Mouse (Mus musculus): Measurements from ENCODE around the gene Tnfrsf12a. TPM values are rescaled to one million over a fixed set of nuclear protein-coding genes. Genes with fewer than 3 reads are reported as not detected.
A peak's percentile ranks its signal among the peaks of the same experiment; 100 is the strongest.

Tnfrsf12a gene
- polyA plus RNA-seq, 1 experiment, result 4.2 TPM

DNA sequence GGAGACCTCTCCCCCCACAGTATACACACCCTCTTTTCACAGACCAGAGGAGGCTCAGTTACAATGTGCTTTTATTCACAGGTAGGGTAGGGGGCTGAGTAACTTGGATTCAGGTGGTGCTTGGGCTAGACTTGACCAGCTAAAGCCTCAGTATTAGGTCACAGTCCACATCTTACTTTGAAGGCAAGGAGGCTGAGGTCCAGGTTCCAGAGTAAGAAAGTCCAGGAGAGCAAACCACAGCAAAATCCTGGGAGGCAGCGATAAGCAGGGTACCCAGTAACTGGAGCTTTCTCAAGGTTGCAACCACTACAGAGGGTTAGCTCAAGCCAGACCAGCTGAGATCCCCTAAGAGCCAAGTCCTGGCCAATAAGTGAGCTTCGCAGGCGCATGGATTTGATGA is 5.3 kb upstream of the Tnfrsf12a start:
- no peak overlapping the region for H3K4me3 ChIP-seq (ENCODE audit: insufficient read depth, low read length)
- TF ChIP-seq POLR2A (IDR thresholded peaks at IDR 0.05; ENCODE audit: extremely low read depth, insufficient read depth, low read length) (no peak), CTCF (IDR thresholded peaks at IDR 0.05; ENCODE audit: extremely low read depth, insufficient read depth, low read length) (no peak)
- no peak overlapping the region for H3K27ac ChIP-seq (ENCODE audit: insufficient read depth, low read length)
- H3K4me1 ChIP-seq (ENCODE audit: control insufficient read depth, insufficient read depth, low read length), result no peaks in the 10 kb centered on the region

DNA sequence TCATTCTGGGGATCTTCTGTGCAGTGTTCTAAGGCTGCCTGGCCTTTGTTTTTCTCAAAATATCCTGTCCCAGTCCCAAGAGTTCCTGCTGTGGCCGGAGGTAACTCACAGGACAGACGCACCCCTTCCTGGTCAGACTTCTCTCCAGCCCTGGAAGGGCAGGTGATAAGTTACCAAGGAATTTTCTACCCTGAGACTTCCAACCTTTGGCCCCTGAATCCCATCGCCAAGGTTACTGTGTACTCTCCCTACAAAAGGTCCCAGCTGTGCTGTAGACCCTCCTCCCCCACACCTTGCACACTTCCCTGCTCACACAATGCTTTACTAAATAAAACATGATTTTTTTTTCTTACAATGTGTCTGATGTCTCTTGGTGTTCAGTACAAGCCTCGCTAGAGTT is 4.8 kb upstream of the Tnfrsf12a start:
- Histone ChIP-seq H3K4me3 (ENCODE audit: insufficient read depth, low read length) (no peak overlapping the region), H3K27ac (ENCODE audit: insufficient read depth, low read length) (no peak overlapping the region), H3K4me1 (ENCODE audit: control insufficient read depth, insufficient read depth, low read length) (no peaks in the 10 kb centered on the region)
- TF ChIP-seq POLR2A (IDR thresholded peaks at IDR 0.05; ENCODE audit: extremely low read depth, insufficient read depth, low read length) (no peak), CTCF (IDR thresholded peaks at IDR 0.05; ENCODE audit: extremely low read depth, insufficient read depth, low read length) (no peak)

GRCm38 (mm10) chr17:23681086-23681485 is 3.8 kb upstream of the Tnfrsf12a start:
- TF ChIP-seq POLR2A (IDR thresholded peaks at IDR 0.05; ENCODE audit: extremely low read depth, insufficient read depth, low read length), result no peak
- TF ChIP-seq CTCF (IDR thresholded peaks at IDR 0.05; ENCODE audit: extremely low read depth, insufficient read depth, low read length), result no peak
- Histone ChIP-seq H3K4me3 (ENCODE audit: insufficient read depth, low read length) (no peak overlapping the region), H3K4me1 (ENCODE audit: control insufficient read depth, insufficient read depth, low read length) (no peaks in the 10 kb centered on the region; the same call in 1 of the 2 replicates), H3K27ac (ENCODE audit: insufficient read depth, low read length) (no peak overlapping the region)

GRCm38 (mm10) chr17:23680336-23680735 is 3.1 kb upstream of the Tnfrsf12a start:
- Histone ChIP-seq H3K4me1 (ENCODE audit: control insufficient read depth, insufficient read depth, low read length) (no peaks in the 10 kb centered on the region; the same call in 1 of the 2 replicates), H3K4me3 (ENCODE audit: insufficient read depth, low read length) (no peak overlapping the region), H3K27ac (ENCODE audit: insufficient read depth, low read length) (no peak overlapping the region)
- no peak for TF ChIP-seq CTCF (IDR thresholded peaks at IDR 0.05; ENCODE audit: extremely low read depth, insufficient read depth, low read length)
- no peak for TF ChIP-seq POLR2A (IDR thresholded peaks at IDR 0.05; ENCODE audit: extremely low read depth, insufficient read depth, low read length)

DNA sequence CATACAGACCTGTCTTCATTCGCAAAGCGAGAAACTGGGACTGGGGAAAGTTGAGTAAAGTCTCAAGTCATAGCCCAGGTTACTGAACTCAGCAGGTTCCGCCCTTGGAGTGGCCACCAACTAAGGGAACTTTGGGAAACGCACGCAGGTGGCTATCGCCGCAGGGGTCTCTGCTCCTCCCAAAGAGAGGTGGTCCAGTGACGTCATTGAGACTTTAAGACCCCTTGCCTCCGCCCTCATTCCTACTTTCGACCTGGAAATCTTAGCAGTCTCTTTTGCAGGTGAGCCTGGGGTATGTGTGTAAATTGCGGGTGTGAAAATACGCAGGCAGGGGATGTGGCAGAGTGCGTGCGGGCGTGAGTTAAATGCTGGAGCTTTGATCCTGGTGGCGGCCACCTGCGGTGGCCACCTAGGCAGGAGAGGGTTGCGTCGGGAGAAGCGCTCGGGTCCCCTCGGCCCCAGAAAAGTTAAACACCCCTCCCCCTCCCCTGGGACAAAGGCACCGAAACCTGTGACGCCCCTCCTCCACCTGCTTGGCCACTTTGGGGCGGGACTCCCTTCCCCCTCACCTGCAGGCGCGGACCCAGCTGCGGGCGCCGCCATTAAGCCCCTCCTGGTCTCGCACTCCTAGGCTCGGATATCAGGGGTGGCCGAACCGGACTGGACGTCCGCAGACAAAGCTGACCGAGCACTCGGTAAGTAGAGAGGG is 2.0 kb upstream of the Tnfrsf12a start, which contains the start of gene Cldn6:
Cldn6 (plus strand) TSS at position 123 of the 709 bp plus-strand sequence.
- H3K27ac ChIP-seq (ENCODE audit: insufficient read depth, low read length), result no peak within 1 kb of the TSS
- H3K4me3 ChIP-seq (ENCODE audit: insufficient read depth, low read length), result no peak within 1 kb of the TSS
- TF ChIP-seq POLR2A (IDR thresholded peaks at IDR 0.05; ENCODE audit: extremely low read depth, insufficient read depth, low read length) (no peak), CTCF (IDR thresholded peaks at IDR 0.05; ENCODE audit: extremely low read depth, insufficient read depth, low read length) (no peak)

GRCm38 (mm10) chr17:23676473-23677031 is 716 bp downstream of the Tnfrsf12a start:
- peaks cover 2% of the 10 kb centered on the region for H3K4me1 ChIP-seq (ENCODE audit: control insufficient read depth, insufficient read depth, low read length)
- TF ChIP-seq CTCF (IDR thresholded peaks at IDR 0.05; ENCODE audit: extremely low read depth, insufficient read depth, low read length) (no peak), POLR2A (IDR thresholded peaks at IDR 0.05; ENCODE audit: extremely low read depth, insufficient read depth, low read length) (no peak)
- H3K27ac ChIP-seq (ENCODE audit: insufficient read depth, low read length), result no peak overlapping the region

More for the DNA sequence above, 2.0 kb upstream of the Tnfrsf12a start, which contains the start of gene Cldn6:
- peaks cover 2% of the 10 kb centered on the region for H3K4me1 ChIP-seq (ENCODE audit: control insufficient read depth, insufficient read depth, low read length)

DNA sequence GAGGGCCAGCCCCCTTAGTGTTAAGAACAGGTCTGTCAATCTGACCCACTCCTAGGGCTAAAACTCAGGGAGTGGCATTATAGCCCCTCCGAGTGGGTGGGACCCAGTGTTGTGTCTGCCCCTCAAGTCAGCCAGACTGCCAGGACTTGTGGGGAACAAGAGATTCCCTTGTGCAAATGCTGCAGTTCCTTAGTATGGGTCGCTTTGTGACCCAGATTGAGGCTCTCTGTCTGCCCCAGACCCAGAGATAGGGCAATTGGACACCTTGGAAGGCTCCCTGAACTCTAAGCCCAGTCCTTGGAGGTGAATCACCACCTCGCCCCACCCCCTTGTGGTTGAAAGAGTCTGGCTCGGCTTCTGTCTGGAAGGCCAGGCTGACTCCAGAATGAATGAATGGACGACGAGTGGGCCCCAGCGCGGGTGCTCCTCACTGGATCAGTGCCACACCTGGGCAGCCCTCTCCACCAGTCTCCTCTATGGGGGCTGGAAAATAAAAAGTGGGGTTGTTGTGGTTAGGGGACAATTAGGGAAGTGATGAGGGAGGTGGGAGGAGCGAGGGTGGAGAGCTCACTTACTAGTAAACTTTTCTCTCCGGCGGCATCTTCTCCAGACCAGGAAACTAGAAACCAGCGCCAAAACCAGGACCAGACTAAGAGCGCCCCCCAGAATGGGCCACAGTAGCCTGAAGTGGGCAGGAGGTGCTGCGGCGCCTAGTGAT is 1.5 kb downstream of the Tnfrsf12a start:
- Histone ChIP-seq H3K27ac (ENCODE audit: insufficient read depth, low read length) (no peak overlapping the region), H3K4me1 (ENCODE audit: control insufficient read depth, insufficient read depth, low read length) (peaks cover 2% of the 10 kb centered on the region), H3K4me3 (ENCODE audit: insufficient read depth, low read length) (peak overlapping the region; percentile 34)
- TF ChIP-seq CTCF (IDR thresholded peaks at IDR 0.05; ENCODE audit: extremely low read depth, insufficient read depth, low read length) (no peak), POLR2A (IDR thresholded peaks at IDR 0.05; ENCODE audit: extremely low read depth, insufficient read depth, low read length) (no peak)

More at GRCm38 (mm10) chr17:23676473-23677031, 716 bp downstream of the Tnfrsf12a start:
- H3K4me3 ChIP-seq (ENCODE audit: insufficient read depth, low read length), result peak overlapping the region; percentile 34

DNA sequence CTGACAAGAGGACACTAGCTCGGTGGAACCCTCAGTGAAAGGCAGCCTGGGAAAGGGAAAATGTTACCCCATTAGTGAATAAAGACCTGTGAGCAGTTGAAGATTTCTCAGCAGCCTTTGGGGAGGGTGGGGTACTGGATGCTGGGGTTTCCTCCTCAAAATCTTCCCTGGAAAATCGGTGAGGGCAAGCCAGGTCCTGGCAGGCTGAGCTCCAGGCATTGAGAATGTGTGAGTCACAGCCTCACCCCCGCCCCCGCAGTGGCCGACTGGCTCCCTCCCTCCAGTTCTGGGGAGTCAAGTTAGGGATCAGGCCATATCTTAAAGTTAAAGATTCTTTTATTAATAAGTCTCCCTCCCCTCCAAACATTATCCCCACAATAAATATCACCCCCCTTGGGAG is 2.1 kb downstream of the Tnfrsf12a start:
- H3K27ac ChIP-seq (ENCODE audit: insufficient read depth, low read length), result peak overlapping the region; percentile 51; the same call in 1 of the 2 replicates
- TF ChIP-seq POLR2A (IDR thresholded peaks at IDR 0.05; ENCODE audit: extremely low read depth, insufficient read depth, low read length) (no peak), CTCF (IDR thresholded peaks at IDR 0.05; ENCODE audit: extremely low read depth, insufficient read depth, low read length) (no peak)
- H3K4me3 ChIP-seq (ENCODE audit: insufficient read depth, low read length), result peak overlapping the region; percentile 66; the same call in 1 of the 2 replicates
- peaks cover 2% of the 10 kb centered on the region for H3K4me1 ChIP-seq (ENCODE audit: control insufficient read depth, insufficient read depth, low read length)

- H3K27ac ChIP-seq (ENCODE audit: insufficient read depth, low read length), result peak overlapping the region; percentile 51
- H3K4me3 ChIP-seq (ENCODE audit: insufficient read depth, low read length), result peak overlapping the region; percentile 66
- TF ChIP-seq POLR2A (IDR thresholded peaks at IDR 0.05; ENCODE audit: extremely low read depth, insufficient read depth, low read length), result no peak
- no peak for TF ChIP-seq CTCF (IDR thresholded peaks at IDR 0.05; ENCODE audit: extremely low read depth, insufficient read depth, low read length)
- H3K4me1 ChIP-seq (ENCODE audit: control insufficient read depth, insufficient read depth, low read length), result peaks cover 2% of the 10 kb centered on the region
Measured at GRCm38 (mm10) chr17:23674271-23674952, 2.9 kb downstream of the Tnfrsf12a start.

All from cortical plate, adult 2 months (tissue).